Mouse (Mus musculus) adrenal gland, adult 8-10 months (tissue): Measurements from ENCODE around the gene Plcb1. TPM values are rescaled to one million over a fixed set of nuclear protein-coding genes. Genes with fewer than 3 reads are reported as not detected.
"Not testable (repeated sequence)": the region's sequence is repeated elsewhere in the genome, so short reads cannot be mapped to it uniquely, and the experiment has no call there.

Source experiments
- DNase-seq: peaks from one replicate; pipeline ENCODE4 v3.0.0; 2022
- total RNA-seq, 4 experiments: library from RNA; stranded (reverse); gene quantifications; 2 replicates each; pipeline ENCODE4 v1.2.4; 2022

Gene Plcb1
- total RNA-seq, 4 experiments from 2014 or later: 95.6 to 151 (median 117) TPM

DNA sequence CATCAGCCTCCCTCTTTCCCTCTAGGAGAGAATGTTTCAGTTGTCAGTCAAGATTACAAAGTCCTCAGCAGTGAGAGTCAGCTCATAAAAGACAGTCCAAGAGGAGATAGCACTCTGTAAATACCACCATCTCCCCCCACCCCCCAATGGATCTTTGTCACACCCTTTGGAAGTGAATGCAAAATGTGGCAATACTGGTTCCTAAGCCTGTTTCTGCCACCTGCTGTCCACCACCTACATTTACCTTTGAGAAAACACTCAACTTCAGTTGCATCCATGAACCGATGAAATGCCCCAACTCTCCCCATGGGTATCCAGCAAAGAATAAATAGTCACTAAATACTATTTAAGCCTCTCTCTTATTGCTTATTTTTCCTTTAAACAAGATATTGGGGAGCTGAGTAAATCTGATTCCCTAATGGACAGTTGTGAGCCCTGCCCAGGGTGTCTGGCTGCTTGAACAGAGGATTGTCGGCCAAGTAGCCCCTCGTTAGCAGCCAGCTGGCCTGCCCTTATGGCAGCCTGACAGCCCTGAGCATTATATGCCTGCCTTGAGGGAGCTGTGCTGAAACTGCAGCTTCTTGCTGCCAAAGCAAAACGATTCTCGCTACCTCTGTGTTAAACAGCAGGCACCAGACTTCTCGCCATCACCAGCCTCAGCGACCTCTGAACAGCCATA, 537.5 kb downstream of the Plcb1 start:
- DNase-seq: no peak

DNA sequence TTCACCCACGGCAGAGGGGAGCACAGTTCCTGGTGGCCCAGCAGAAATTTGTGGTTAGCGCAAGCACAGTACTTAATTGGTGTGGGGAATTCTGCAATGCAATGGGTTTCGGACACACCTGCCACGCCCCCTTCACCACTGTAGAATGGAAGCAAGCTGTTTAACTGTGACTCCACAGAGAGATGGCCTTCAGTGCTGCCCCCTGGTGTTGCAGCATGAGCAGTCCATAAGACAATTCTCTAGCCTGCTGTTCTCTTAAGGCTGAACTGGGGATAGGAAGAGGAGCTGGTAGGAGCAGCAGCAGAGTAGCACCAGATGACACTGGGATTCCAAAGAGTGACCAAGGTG, 538.1 kb downstream of the Plcb1 start:
- DNase-seq: peak; percentile 48

DNA sequence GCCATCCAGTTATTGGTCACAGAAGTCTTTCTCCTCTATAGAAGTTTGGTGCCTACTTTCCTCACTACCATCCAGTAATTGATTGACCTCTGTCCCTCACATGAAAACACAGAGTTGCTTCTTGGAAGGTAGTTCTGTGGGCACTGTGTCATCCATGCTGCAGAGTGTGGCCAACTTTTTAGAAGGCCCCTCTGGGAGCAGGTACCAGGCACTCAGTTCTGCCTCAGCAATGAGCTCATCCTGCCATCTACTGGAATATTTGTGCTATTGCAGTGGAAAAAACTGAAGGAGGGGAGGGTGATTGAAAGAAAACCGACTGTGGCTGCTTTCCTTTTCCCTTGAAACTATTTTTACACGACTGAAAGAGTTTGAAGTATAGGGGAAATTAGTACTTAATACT, 542.9 kb downstream of the Plcb1 start:
- no peak for DNase-seq

DNA sequence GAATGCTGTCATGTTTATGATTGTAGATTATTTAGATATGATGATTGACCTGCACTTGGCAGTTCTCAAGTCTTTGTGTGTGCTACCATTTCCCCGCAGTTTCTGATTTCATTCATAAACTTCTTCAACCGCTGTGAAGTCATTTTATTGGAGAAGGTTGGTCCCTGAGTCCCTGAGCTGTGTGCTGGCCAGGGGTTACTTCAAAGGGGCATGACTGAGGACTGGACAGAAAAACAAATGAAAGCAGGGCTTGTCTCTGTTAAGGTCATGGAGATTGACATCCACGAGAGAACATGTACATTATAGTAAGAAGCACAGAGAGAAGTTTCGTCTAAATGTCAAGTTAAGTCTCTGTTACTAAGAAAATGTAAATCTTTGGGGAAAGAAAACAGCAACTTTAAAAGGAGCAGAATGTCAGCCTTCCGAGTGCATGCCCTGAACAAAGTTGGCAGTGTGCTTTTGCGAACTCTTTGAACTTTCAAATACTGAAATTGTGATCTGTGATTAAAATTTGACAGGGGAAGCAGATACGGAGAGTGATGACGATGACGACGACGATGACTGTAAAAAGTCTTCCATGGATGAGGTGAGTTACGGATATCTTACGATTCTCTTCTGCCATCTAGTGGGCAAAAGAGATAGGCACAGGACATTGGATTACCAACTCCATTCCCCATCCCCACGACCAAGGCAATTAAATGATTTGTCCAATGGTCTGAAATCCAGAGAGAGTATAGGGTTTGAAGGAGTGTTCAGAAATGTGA, 544.1 kb downstream of the Plcb1 start:
- no peak for DNase-seq

DNA sequence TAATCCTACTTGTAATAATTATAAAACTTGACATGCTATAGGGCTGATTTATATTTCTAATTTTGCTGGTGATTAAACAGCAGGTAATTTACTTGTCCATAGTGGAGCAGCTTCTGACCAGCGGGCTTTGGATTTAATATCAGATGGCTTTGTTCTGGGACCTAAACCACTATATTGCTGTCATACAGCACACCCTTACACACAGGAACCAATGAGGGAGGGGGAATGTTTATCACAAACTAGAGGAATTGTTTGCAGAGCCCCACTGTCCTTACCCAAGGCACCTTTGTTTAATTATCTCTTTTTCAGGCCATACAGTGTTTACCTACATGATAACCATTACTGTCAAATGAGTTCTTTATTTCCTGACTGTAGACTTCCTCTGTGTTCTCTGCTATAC, 546.0 kb downstream of the Plcb1 start:
- no peak for DNase-seq

DNA sequence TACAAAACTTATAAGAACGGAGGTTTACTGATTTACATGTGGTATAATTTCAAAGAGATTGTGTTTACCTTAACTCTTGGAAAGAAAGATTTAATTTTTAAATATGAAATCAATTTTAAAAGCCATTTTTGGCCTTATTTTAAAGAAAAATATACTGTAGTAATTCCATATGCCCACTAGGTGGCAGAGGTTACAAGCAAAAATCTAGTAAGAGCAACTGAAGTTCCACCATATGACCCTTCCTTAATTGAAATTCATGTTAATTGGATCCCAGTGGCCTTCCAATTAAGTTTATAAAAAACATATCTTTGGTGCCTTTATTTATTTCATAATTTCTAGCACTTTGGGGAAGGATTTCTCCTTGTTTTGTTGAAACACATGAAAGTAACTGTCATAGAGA, 570.4 kb downstream of the Plcb1 start:
- no peak for DNase-seq

DNA sequence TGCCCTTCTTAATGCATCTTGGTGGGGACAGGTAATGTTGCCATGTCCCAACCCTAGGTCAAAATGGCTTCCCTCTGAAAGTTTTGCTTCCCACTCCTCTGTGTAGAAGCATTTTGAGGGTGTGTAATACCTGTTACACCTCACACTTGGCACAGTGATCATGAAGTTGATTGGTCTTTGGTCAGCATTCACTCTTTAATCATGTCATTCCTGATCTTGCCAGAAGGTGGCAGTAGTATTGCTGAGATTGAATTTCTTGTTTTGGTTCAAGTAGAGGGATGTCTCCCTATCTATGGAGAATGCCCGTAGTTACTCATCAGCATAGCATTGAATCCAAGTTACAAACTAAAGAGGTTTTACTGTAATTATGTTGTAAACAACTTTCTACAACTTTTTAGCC, 575.9 kb downstream of the Plcb1 start:
- DNase-seq: no peak

DNA sequence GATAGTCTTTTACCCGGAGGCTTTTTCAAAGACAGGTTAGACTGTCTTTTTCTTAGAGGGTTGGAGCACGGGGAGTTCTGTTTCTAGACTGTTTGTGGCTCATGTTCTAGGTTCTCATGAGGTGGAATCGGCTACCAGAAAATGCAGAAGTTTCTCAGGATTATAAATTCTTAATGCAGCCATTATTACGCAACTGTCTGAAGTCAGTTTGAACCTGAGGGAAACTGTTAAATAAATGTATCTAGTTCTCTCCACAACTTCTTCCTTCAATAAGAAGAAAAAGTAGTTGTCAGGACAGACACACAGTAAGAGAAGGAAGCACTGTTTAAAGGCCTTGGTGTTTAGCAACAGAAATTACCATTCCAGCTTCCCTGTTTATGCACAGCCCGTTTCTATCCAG, 577.1 kb downstream of the Plcb1 start:
- DNase-seq: no peak

DNA sequence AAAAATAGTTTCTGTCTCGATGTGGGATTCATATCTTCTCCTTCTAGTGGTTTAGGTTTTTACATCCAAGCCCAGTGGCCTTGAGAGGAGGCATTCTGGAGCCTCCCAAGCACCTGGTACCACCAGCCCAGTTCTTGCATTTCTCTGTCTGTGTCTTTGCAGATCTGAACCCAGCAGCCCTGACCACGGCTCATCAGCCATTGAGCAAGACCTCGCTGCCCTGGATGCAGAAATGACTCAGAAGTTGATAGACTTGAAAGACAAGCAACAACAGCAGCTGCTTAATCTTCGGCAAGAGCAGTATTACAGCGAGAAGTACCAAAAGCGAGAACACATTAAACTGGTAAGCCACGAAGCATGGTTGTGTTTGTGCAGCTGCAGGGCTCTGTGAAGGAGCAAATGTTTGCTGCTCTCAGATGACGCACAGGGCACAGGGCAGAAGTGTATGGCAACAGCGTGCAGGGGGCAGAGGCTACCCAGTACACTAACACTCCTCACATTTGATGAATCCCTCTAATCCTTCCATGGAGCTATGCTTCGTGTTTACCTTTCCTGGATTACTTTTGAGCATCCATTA, 584.5 kb downstream of the Plcb1 start:
- DNase-seq: peak; percentile 52

DNA sequence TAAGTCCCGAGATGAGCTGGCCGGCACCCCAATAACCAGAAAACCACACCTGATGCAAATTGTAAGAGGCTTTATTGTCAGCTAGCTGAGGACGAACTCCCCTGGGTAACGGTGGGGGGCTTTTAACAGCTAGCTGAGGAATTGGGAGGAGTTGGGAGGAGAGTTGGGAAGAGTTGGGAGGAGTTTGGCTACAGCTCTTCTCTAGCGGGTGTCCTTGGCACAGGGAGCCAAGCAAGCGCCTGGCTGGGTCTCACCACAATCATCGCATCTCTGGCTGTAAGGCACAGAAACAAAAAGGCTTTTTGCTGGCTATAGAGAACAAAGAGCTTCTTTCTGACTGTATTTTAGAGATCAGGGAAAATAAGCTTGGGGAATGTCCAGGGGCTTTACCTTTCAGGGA, 594.9 kb downstream of the Plcb1 start:
- DNase-seq: not testable (repeated sequence)

DNA sequence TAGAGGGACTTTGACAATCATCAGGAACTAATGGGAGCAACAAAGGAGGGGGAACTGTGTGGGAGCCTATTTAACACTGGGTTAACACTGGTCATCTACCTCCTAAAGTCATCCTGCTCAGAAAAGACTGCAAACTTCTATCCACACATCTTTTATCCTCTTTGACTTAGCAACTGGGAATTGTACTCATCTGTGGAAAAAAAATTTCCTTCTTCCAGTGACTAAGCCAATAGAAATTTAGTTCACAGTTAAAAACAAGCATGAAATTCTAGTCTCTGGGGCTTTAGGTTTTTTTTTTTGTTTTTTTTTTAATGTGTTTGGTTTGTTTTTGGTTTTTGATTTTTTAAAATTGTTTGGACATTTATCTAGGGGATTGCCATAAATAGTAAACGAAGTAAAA, 595.5 kb downstream of the Plcb1 start:
- no peak for DNase-seq

DNA sequence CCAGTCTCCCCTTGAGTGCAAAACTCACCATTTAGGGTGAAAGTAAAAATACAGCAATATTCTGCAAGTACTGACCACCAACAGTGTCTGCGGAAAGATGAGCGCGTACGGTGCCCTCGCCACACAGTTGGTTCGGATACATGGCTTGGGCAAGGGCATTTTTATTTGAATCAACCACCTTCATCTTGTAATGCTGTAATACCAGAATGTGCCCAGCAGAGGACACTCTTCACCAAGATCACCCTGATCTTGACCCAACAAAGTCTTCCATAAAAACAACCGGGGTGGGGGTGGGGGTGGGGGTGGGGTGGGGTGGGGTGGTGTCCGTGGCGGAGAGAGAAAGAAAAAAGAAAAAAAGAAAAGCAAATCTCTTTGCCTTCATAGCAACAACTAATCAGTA, 602.1 kb downstream of the Plcb1 start:
- peak; percentile 13 for DNase-seq

DNA sequence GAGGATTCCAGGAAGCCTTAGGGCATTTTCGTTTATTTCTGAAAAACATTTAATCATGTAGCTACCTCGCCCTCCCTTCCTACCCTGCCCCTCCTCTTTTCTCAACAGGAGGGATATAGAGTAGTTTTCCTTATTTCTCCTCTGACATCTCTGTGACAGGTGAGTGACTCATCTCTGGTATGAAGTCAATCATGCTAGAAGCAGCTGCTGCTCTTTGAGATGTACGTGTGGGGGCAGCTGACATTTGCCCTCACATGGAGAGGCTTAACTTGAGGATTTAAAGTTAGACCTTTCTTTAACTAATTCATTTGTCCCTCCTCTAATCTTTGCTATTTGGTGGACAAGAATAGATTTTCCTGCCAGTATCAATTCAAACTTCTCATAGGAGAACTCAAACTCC, 608.8 kb downstream of the Plcb1 start:
- no peak for DNase-seq

DNA sequence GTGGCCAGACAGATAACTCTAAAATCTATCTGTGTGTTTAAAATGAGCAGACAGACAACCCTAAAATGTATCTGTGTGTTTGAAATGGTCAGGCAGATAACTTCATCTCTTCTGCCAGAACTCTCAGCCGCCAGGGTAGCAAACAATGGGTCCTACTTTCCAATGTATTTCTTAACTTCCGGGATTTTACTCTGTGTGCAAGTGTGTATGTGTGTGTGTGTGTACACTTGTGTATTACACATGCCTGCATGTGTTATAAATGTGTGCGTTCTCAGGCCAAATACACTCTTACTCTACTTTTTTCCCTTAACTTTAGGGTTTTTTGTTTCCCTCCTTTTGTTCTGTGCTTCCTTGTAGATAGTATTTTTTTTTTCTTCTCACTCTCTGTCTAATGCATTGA, 610.5 kb downstream of the Plcb1 start:
- DNase-seq: no peak

DNA sequence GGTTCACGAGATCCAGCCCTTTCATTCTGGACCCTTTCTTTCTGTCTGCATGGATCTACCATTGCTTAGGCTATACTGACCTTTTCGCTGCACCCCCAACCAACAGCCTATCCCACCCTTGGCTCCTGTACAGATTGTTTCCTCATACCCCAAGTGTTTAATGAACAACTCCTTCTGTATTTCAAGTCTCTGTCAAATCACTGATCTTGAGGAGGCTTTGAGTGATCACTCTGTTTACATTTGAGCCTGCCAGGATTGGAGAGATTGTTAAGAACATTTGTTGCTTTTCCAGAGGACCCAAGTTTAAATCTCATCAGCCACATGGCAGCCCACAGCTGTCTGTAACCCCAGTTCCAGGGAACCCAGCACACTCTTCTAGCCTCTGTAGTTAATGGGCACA, 612.1 kb downstream of the Plcb1 start:
- no peak for DNase-seq

DNA sequence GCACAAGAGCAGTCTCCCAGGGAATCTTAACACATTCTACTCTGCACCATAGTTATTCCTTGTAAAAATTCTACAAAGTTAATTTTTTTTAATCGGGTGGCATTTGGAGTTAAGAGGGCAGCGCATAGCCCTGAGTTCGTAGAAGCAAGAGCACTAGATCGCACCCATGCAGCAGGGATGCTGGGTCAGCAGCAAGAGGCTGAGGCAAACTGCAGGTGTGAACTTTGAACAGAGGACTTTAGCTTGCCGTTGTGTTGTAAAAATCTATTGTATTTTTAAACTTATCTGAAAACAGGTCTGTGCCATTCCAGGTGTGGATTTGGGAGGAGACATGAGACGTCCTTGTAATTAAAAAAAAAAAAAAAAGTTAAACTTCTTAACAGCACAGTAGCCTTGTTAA, 613.9 kb downstream of the Plcb1 start:
- DNase-seq: no peak

DNA sequence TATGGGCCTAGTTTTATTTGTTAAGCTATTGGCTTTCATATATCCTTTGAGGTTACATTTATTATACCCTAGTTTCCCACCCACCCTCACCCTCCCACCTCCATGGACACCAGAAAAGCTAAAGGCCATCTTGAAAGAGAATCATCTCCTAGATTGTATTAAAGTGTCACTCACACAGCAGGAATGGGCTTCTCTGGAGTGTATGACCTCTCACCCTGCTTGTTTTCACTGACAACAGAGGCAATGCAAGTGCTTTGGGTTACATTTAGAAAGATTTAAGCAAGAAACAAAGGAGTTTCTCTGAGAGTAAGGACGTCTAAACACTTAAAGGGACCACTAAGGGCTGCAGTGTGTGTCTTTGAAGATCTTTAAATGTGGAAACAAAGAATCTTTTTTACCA, 617.0 kb downstream of the Plcb1 start:
- no peak for DNase-seq

DNA sequence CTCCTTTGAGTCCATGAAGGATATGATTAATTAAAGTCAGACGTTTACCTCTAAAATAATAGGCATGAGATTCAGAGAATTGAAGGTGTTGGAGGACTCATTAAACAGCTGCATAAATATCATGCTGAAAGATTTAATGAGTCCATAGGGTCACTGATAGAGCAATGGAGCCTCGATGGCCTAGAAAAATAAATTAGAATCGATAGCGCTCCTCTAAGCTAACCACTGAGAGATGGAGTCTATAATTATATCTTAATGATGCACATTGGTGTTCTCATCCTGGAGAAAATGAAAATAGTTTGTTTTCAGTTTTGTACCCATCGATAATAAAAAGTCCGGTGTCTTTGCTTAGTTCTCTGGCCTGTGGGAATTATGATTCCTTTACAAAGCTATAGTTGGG, 617.5 kb downstream of the Plcb1 start:
- DNase-seq: no peak

DNA sequence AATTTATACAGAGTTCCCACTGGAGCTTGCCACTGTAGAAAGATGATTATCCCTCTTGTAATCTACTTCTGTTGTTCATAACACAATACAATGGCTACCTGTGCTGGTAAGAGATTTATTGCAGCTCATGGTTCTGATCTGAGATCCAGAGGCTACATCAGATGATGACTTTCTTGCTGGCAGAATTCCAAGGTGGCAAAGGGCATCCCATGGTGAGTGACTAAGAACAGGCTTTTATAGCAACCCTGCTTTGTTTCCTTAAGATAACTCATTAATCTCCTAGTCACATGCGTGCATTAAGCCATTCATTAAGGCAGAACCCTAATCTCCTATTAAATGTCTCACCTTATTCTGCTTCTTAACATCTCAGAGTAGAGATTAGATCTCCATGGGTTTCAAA, 618.2 kb downstream of the Plcb1 start:
- no peak for DNase-seq

DNA sequence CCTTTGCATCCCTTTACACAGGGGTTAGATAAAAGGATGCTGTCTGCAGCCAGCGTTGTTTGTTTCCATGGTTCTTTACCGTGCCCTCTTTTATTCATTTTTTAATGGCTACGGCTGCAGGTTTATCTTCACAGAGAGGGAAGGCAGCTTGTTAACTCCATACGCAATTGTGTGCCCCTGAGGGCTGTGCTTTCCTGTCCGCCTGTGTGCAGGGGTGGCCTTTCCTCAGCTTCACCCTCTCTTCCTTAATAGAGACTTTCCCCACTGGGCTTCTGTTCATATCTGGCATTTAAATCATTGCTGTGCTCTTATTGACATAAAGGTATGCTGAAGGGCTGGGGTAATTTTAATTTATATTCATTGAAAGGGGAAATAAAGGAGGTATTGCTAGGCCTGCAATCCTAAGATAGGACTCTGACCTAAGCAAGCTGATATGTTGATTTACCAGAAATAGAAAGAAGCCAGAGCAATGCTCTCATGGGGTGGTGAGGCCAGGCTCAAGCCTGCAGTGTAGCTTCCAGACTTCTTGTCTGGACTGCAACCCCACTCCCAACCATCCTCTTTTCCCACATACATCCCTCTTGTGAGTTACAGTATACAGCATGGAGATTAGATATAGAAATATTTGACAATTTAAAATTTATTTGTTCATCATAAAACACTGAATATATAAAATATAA, 623.7 kb downstream of the Plcb1 start:
- no peak for DNase-seq

DNA sequence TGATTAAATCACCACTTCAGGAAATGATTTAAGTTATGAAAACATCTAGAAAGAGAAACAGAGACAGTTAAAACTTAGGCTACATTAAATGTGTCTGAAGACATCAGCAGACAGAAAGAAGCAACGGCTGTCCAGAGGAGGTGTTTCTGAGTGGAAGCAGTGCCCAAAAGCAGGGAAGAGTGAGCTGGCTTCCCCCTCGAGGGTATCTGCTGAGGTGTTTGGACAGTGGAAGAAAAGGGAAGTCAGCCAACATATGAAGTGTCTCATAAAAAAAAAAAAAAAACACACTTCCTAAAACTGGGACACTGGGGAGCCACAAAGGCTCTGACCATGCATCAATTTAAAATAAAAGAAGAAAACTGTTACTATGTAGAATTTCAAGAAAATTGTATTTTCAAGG, 625.8 kb downstream of the Plcb1 start:
- DNase-seq: no peak

DNA sequence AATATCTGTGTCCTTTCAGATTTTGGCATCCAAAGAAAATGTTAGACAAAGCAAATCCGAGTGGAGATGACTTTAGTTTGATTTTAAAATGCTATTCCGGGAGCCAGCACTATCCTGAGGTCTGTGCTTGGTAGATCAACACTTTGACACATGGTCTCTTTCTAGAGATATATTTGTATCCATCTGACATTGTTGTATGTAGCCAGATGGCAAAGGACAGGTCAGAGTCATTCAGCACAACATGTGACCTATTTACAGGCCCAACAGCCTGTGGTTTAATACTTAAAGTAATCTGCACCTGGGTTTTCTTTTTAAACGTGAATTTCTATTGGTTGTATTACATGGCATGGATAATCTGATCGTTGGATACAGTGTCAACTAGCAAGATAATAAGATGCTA, 629.3 kb downstream of the Plcb1 start:
- no peak for DNase-seq

DNA sequence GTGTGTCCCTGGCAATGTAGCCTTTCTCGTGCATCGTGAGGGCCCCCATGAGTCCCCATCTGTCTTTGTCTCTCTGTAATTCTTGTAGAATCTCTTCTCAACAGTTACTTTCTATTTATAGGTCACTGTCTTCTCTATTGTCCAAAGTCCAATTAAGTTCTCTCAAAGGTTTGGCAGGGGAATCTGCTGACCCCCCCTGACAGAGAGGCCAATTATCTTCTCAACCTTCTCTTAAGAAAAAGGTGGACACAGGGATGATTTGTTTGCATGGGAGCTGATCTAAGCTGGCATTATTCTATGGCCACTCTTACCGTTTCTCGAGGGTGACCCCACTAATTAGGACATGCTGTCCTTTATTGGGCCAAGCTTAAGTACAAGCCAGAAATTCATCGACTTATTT, 633.4 kb downstream of the Plcb1 start:
- DNase-seq: no peak
